Mouse (Mus musculus) hematopoietic multipotent progenitor cell, adult 10-12 weeks (in vitro differentiated cells): ENCODE measurements around the gene Akr1c18. TPM values are rescaled to one million over a fixed set of nuclear protein-coding genes. Genes with fewer than 3 reads are reported as not detected.

Experiments
- polyA plus RNA-seq: library from polyadenylated mRNA; stranded (reverse); fragments of >175 nt; gene quantifications from 2 replicates; pipeline ENCODE4 v1.2.3, GENCODE M21; 2012; ENCODE audit warnings: low replicate concordance

The Akr1c18 gene
- polyA plus RNA-seq: not detected in 2 replicates

DNA sequence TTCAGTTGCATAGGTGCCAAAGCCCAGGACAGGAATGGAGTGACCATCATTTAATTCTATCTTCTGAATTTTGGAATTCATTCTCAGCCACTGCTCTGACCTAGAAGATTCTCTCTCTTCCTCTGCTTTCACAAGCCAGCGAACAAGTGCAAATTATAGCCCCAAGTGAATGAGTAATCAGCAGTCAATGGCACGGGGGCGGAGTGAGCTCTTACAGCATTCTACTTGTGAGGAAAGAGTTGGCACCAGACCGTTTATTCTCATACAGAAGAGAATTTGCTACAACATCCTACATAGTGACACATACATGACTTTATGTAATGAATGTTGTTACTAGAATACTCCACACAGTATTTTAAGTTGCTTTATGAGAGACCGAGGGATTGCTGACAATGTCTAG lies at the start of gene Akr1c18:
TSS of gene Akr1c18 (minus strand) at position 137 of the 400 bp plus-strand sequence.

DNA sequence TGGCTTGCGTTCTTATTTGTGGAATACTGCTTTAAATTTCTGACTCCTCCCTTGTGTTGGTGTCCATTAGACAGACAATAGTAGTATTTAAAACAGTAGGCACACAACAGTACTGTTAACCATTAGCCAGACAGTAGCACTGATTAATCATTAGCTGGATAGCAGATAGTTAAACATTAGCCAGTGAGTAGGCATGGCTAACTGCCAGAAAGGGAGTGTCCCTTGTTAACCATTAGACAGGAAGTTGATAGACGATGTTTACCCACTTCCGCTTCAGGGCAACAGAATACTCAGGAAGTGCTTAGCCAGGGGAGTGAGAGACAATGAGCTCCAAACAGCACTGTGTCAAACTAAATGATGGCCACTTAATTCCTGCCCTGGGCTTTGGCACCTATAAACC lies 40.5 kb upstream of the Akr1c18 start, which contains the start of gene Akr1c13:
TSS of gene Akr1c13 (plus strand) at position 247 of the 400 bp plus-strand sequence.

Other genes with a start within 250 kb of the Akr1c18 start
- 45.9 and 60.0 TPM in 2 replicates for gene Net1, start 232.4 kb downstream of the Akr1c18 start, polyA plus RNA-seq
- gene Tubal3, start 232.4 kb downstream of the Akr1c18 start, polyA plus RNA-seq: not detected in 2 replicates
- gene Ucn3, start 205.3 kb downstream of the Akr1c18 start, polyA plus RNA-seq: not detected in 2 replicates
- not detected in 2 replicates for gene Akr1c14, start 101.6 kb downstream of the Akr1c18 start, polyA plus RNA-seq
- gene Akr1c13, start 40.5 kb upstream of the Akr1c18 start, polyA plus RNA-seq: 0.14 and 0.55 TPM in 2 replicates
- not detected in 2 replicates for gene Akr1c19, start 78.0 kb upstream of the Akr1c18 start, polyA plus RNA-seq
- not detected in 2 replicates for gene Akr1c12, start 128.8 kb upstream of the Akr1c18 start, polyA plus RNA-seq